Mouse (Mus musculus) cerebellum, adult 2 months (tissue): ENCODE results near the gene Lmf1. TPM values are rescaled to one million over a fixed set of nuclear protein-coding genes. Genes with fewer than 3 reads are reported as not detected.
A peak's percentile ranks its signal among the peaks of the same experiment; 100 is the strongest.

Source experiments
- DNase-seq, 2 experiments: peaks; one replicate each; pipeline ENCODE4 v3.0.0; 2021
- H3K27ac ChIP-seq: fragments of 200-500 bp; 2 replicates; pipeline ENCODE4 v1.5.1; 2012; ENCODE audit warnings: low read length, control low read depth, inconsistent platforms; ENCODE audit not compliant: insufficient read depth
- H3K27me3 ChIP-seq: fragments of 200-500 bp; 2 replicates; pipeline ENCODE4 v1.6.1; 2012; ENCODE audit warnings: inconsistent platforms, mild to moderate bottlenecking, low read length, moderate library complexity; ENCODE audit not compliant: control insufficient read depth, insufficient read depth
- H3K4me1 ChIP-seq: fragments of 200-500 bp; 2 replicates; pipeline ENCODE4 v1.6.1; 2011; ENCODE audit warnings: low read length; ENCODE audit not compliant: control insufficient read depth, insufficient read depth
- H3K4me3 ChIP-seq: fragments of 200-500 bp; replicated peaks from 2 replicates; pipeline ENCODE3; 2011; ENCODE audit warnings: mild to moderate bottlenecking, low read depth, low read length, control low read depth; ENCODE audit not compliant: insufficient read depth
- CTCF ChIP-seq: fragments of 200-500 bp; IDR thresholded peaks from 2 replicates; pipeline ENCODE4 v1.5.1; 2011; ENCODE audit warnings: low read depth, mild to moderate bottlenecking, control low read depth, low read length, moderate library complexity, borderline replicate concordance; ENCODE audit not compliant: insufficient read depth
- POLR2A ChIP-seq: fragments of 200-500 bp; IDR thresholded peaks from 2 replicates; pipeline ENCODE4 v1.6.1; 2011; ENCODE audit warnings: low read length, control low read depth, borderline replicate concordance; ENCODE audit not compliant: insufficient read depth
- WGBS: fragments of 180-500 bp; shearing (Covaris S2); methylation state at CpG from one replicate; pipeline ENCODE4 v1.1.7; 2018; 5-methylcytosine and 5-hydroxymethylcytosine counted together
- polyA plus RNA-seq: library from polyadenylated mRNA; depleted of rRNA; stranded (reverse); fragments of >200 nt; gene quantifications from 2 replicates; pipeline ENCODE4 v1.2.3, GENCODE M21; 2012

The Lmf1 gene
- polyA plus RNA-seq, 1 experiment = 19.1 TPM

DNA sequence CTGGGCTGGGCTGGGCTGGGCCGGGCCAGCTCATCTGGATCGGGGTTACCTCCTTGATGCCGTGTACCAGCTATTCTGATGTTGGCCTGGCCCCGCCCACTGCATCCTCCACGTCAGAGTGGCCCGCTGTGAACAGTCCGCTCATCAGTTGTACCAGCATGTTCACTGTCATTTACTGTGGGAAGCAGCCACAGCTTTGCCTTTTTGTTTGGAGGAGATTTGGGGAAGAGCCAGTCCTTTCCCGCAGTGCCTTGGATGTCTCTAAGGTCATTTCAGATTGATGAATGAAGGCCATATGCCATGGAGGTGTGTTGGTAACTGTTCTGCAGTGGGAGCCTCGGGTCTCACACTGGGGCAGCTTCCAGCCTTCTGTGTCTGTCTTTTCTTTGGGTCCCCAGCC is 33.7 kb downstream of the Lmf1 start:
- H3K27ac ChIP-seq = no peak overlapping the region
- H3K27me3 ChIP-seq = no peaks in the 10 kb centered on the region
- WGBS = 26% methylated on average over 9 of the region's 9 CpGs
- peaks cover 19% of the 10 kb centered on the region for H3K4me1 ChIP-seq
- DNase-seq = peak; percentile 57 to 78
- H3K4me3 ChIP-seq = no peak overlapping the region
- no peak for TF ChIP-seq POLR2A
- no peak for TF ChIP-seq CTCF

DNA sequence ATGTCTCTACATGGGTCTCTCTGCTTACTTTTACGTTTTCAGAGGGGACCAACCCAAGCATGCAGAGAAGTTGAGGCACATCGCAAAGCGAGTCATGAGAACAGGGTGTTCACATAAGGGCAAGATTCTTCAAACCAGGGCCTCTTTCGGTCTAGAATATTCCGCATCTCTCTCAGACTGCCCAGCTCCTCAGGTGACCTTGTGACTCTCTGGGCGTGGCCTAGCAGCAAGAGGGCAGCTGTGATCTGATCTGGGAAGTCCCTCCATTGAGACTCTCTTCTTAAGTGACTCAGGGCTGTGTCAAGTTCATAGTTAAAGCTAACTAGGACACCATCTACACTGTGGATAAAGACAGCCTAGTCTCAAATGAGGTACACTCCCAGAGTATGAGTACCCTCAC is 34.4 kb downstream of the Lmf1 start:
- TF ChIP-seq POLR2A = no peak
- no peak for TF ChIP-seq CTCF
- Histone ChIP-seq H3K4me1 (peaks cover 21% of the 10 kb centered on the region), H3K4me3 (no peak overlapping the region), H3K27ac (no peak overlapping the region), H3K27me3 (no peaks in the 10 kb centered on the region)
- no peak for DNase-seq
- WGBS = 97% methylated on average over 6 of the region's 6 CpGs

DNA sequence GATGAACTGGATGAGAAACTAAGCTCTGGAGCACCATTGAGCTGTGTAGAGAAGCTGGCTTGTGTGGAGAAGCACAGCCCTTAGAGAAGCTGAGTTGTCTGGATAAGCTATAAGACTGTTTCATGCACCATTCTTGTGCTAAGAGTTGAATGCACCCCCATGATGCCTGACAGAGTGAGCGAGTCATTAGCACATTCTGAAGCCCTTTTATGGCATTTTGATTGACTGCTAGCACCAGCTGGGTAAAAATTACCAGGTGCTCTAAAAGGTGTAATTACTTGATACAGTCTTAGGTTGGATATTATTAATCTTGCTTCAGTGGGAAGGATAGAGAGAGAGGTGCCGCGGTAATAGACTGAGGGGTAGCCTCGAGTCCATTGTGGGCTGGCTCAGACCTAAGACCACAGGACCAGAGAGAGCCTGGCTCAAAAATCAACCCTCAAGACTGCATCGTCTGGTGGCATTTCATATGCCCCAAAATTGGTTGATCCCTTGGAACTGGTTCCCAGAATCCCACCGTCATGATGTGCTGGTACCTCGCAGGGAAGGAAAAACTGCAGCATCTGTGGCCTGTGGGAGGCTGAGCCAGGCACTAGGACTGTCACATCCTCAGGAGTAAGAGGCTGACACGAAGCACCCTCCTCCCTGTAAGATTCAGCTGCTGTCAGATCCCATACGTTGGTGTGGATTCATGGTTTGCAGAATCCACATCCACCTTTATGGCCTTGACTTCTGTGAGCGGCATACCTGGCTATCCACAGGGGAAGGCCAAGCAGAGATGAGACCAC is 36.0 kb downstream of the Lmf1 start:
- H3K4me3 ChIP-seq = no peak overlapping the region
- no peak overlapping the region for H3K27ac ChIP-seq

GRCm38 (mm10) chr17:25618508-25619056 is 39.7 kb downstream of the Lmf1 start:
- DNase-seq = peak; percentile 51 to 52
- H3K4me1 ChIP-seq = peaks cover 5% of the 10 kb centered on the region
- WGBS = 16% methylated on average over 16 of the region's 16 CpGs
- TF ChIP-seq POLR2A (no peak), CTCF (no peak)
- no peak overlapping the region for H3K4me3 ChIP-seq
- H3K27ac ChIP-seq = no peak overlapping the region
- H3K27me3 ChIP-seq = no peaks in the 10 kb centered on the region

More for the DNA sequence above, 36.0 kb downstream of the Lmf1 start:
- WGBS = 91% methylated on average over 10 of the region's 10 CpGs
- Histone ChIP-seq H3K27me3 (no peaks in the 10 kb centered on the region), H3K4me1 (peaks cover 22% of the 10 kb centered on the region)
- TF ChIP-seq CTCF (no peak), POLR2A (no peak)
- no peak for DNase-seq

DNA sequence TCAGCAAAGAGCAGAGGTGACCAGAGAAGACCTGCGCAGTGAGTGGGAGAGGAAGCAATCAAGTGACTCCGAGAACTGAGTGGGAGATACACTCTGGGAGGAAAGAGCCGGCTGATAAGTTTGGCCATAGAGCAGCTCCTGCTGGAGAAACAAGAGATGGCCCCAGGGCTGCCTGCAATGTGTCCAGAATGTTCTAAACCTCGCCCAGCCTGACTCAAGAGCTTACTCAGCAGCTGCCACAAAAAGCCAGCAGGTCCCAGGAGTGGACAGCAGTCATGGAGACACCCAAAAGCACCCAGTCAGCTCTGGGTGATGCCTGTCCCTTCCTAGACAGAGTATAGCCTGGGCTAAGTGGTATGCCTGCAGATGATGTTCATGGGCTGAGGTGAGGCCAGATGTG is 44.6 kb downstream of the Lmf1 start:
- no peak overlapping the region for H3K4me3 ChIP-seq
- H3K4me1 ChIP-seq = peaks cover 5% of the 10 kb centered on the region; the same call in 1 of the 2 replicates
- H3K27me3 ChIP-seq = no peaks in the 10 kb centered on the region
- no peak for DNase-seq
- no peak overlapping the region for H3K27ac ChIP-seq
- TF ChIP-seq POLR2A = no peak
- TF ChIP-seq CTCF = no peak
- WGBS = 90% methylated on average over 4 of the region's 4 CpGs

DNA sequence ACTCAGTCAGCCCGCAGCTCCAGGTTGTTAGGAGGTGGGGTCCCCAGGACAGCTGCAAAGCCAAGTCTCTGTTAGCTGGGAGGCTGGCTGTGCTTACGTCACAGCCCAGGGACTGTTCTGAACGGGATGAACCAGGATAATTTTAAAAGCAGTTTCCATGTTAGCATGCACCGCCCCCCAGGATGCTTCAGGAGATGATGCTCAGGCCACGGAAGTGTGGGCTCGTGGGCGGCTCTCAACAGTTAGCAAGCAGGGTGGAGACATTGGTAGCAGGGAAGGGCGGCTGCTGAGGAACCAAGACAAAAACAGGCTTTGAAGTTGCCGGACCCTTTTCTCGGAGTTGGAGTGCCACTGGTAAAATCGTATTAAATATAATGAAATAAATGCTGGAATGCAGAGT is 45.0 kb downstream of the Lmf1 start:
- Histone ChIP-seq H3K4me1 (peaks cover 3% of the 10 kb centered on the region; the same call in 1 of the 2 replicates), H3K4me3 (no peak overlapping the region), H3K27me3 (no peaks in the 10 kb centered on the region), H3K27ac (no peak overlapping the region)
- 73% methylated on average over 11 of the region's 11 CpGs for WGBS
- TF ChIP-seq POLR2A (no peak), CTCF (no peak)
- no peak for DNase-seq

DNA sequence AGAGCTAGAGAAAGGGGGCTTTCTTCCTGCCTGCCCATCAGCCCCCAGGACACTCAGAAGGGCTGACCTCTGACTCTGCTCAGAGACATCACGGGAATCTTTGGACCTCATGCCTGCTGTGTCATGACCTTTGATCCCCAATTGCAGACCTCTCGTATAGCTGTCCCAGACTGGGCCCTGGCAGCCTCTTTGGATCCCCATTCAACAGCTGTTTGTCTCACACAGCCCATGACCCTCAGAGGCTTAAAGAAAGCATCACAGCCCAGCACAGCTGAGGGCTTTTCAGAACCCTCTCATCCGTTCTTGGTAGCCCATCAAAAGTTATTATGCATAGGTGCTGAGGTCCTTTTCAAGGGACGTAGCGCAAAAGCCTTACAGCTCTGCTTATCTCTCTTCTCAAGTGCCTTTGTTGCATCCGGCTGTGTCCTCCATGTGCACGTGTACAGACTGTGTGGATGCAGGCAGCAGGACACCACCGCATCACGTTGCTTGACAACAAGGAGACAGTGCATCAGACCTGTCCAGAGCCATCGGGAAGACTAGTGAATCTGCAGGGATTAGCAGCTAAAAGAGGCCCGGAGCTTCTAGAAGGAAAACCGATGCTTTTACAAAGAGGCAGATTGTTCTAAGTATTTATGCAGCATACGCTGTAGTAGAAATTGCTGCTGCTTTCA is 45.7 kb downstream of the Lmf1 start:
- no peak for TF ChIP-seq POLR2A
- TF ChIP-seq CTCF = no peak
- no peak overlapping the region for H3K4me3 ChIP-seq
- no peak for DNase-seq
- H3K27me3 ChIP-seq = no peaks in the 10 kb centered on the region
- peaks cover 3% of the 10 kb centered on the region; the same call in 1 of the 2 replicates for H3K4me1 ChIP-seq
- no peak overlapping the region for H3K27ac ChIP-seq
- WGBS = 68% methylated on average over 13 of the region's 13 CpGs

- peaks cover 3% of the 10 kb centered on the region; the same call in 1 of the 2 replicates for H3K4me1 ChIP-seq
- H3K27me3 ChIP-seq = no peaks in the 10 kb centered on the region
- no peak overlapping the region for H3K4me3 ChIP-seq
- no peak for DNase-seq
- TF ChIP-seq CTCF = no peak
- no peak for TF ChIP-seq POLR2A
- WGBS = 36% methylated on average over 7 of the region's 7 CpGs
- H3K27ac ChIP-seq = no peak overlapping the region
These were observed 46.4 kb downstream of the Lmf1 start for GRCm38 (mm10) chr17:25625282-25625681.
